Mouse (Mus musculus) limb, embryonic 11.5 days (tissue): Measurements from ENCODE around the gene Slc15a5. TPM values are rescaled to one million over a fixed set of nuclear protein-coding genes. Genes with fewer than 3 reads are reported as not detected.

Experiments used
- ATAC-seq: fragments of 200-750 bp; cut with Nextera tagmentation; 2 replicates; pipeline ENCODE4 v1.8.0; 2017; ENCODE audit warnings: low read depth; ENCODE audit not compliant: insufficient number of reproducible peaks, low FRiP score, low TSS enrichment
- DNase-seq: peaks from one replicate; pipeline ENCODE4 v3.0.0-alpha.2; 2015; ENCODE audit warnings: low spot score
- H3K27ac ChIP-seq: fragments of 300-500 bp; sonication (generic); replicated peaks from 2 replicates; pipeline ENCODE4 v1.5.1; 2014; ENCODE audit warnings: low read depth, mild to moderate bottlenecking, low read length
- H3K27me3 ChIP-seq: fragments of 300-500 bp; sonication (generic); 2 replicates; pipeline ENCODE4 v1.6.1; 2014; ENCODE audit warnings: mild to moderate bottlenecking, low read length, mixed read lengths; ENCODE audit not compliant: control insufficient read depth, insufficient read depth
- H3K36me3 ChIP-seq: fragments of 300-500 bp; sonication (generic); 2 replicates; pipeline ENCODE4 v1.6.1; 2014; ENCODE audit warnings: mild to moderate bottlenecking, low read length, moderate library complexity, mixed read lengths; ENCODE audit not compliant: control insufficient read depth, insufficient read depth
- H3K4me1 ChIP-seq: fragments of 300-500 bp; sonication (generic); 2 replicates; pipeline ENCODE4 v1.6.1; 2014; ENCODE audit warnings: low read length, mixed read lengths; ENCODE audit not compliant: control insufficient read depth, insufficient read depth
- H3K4me2 ChIP-seq: fragments of 300-500 bp; sonication (generic); 2 replicates; pipeline ENCODE4 v1.6.1; 2014; ENCODE audit warnings: low read depth, mild to moderate bottlenecking, moderate library complexity; ENCODE audit not compliant: severe bottlenecking
- H3K4me3 ChIP-seq: fragments of 300-500 bp; sonication (generic); 2 replicates; pipeline ENCODE4 v1.5.1; 2014; ENCODE audit warnings: low read depth, low read length
- H3K9ac ChIP-seq: fragments of 300-500 bp; sonication (generic); 2 replicates; pipeline ENCODE4 v1.6.1; 2014; ENCODE audit warnings: mild to moderate bottlenecking, low read length
- H3K9me3 ChIP-seq: fragments of 300-500 bp; sonication (generic); 2 replicates; pipeline ENCODE4 v1.6.1; 2016; ENCODE audit warnings: low read length; ENCODE audit not compliant: control insufficient read depth
- WGBS: fragments of 180-500 bp; shearing (Covaris S2); extraction: QIAGEN DNeasy Blood & Tissue Kit; methylation state at CpG from one replicate; pipeline ENCODE4 v1.1.7; 2014; 5-methylcytosine and 5-hydroxymethylcytosine counted together
- polyA plus RNA-seq: library from polyadenylated mRNA; unstranded; fragments of >200 nt; fragmentation: Nextera tagmentation; extraction: Ambion mirVana; gene quantifications from 2 replicates; pipeline ENCODE4 v1.2.1, GENCODE M21; 2014

The Slc15a5 gene
- not detected in 2 replicates for polyA plus RNA-seq

GRCm38 (mm10) chr6:138079816-138080215, at the start of gene Slc15a5:
TSS of gene Slc15a5 (minus strand) at chr6:138079916.
- no peak within 1 kb of the TSS for H3K4me2 ChIP-seq
- H3K4me1 ChIP-seq: no peaks in the 10 kb centered on the region

GRCm38 (mm10) chr6:138128392-138129335, 48.9 kb upstream of the Slc15a5 start:
- ATAC-seq (no peak), DNase-seq (no peak)
- H3K4me2 ChIP-seq: no peak overlapping the region
- 82% methylated on average over 10 of the region's 10 CpGs for WGBS
- H3K27ac ChIP-seq: no peak overlapping the region
- no peaks in the 10 kb centered on the region for H3K27me3 ChIP-seq
- no peaks in the 10 kb centered on the region for H3K9me3 ChIP-seq
- H3K9ac ChIP-seq: no peak overlapping the region
- no peak overlapping the region for H3K4me3 ChIP-seq
- no peaks in the 10 kb centered on the region for H3K4me1 ChIP-seq
- no peaks in the 10 kb centered on the region for H3K36me3 ChIP-seq

More at GRCm38 (mm10) chr6:138079816-138080215, at the start of gene Slc15a5:
- 88% methylated on average over 4 of the region's 4 CpGs for WGBS
- H3K4me3 ChIP-seq: no peak within 1 kb of the TSS
- H3K36me3 ChIP-seq: no peaks in the 10 kb centered on the region
- DNase-seq (no peak), ATAC-seq (no peak)
- H3K27ac ChIP-seq: no peak within 1 kb of the TSS
- no peak within 1 kb of the TSS for H3K9ac ChIP-seq
- H3K9me3 ChIP-seq: no peaks in the 10 kb centered on the region
- no peaks in the 10 kb centered on the region for H3K27me3 ChIP-seq

- no peak overlapping the region for H3K9ac ChIP-seq
- 84% methylated on average over 3 of the region's 3 CpGs for WGBS
- no peaks in the 10 kb centered on the region for H3K27me3 ChIP-seq
- ATAC-seq (no peak), DNase-seq (no peak)
- H3K4me1 ChIP-seq: no peaks in the 10 kb centered on the region
- no peak overlapping the region for H3K27ac ChIP-seq
- H3K4me3 ChIP-seq: no peak overlapping the region
- H3K36me3 ChIP-seq: no peaks in the 10 kb centered on the region
- H3K4me2 ChIP-seq: no peak overlapping the region
- H3K9me3 ChIP-seq: no peaks in the 10 kb centered on the region
Measured at GRCm38 (mm10) chr6:138117496-138117895, 37.8 kb upstream of the Slc15a5 start.

GRCm38 (mm10) chr6:138104559-138104958, 24.8 kb upstream of the Slc15a5 start:
- DNase-seq (no peak), ATAC-seq (no peak)
- no peak overlapping the region for H3K4me3 ChIP-seq
- H3K9me3 ChIP-seq: no peaks in the 10 kb centered on the region
- no peak overlapping the region for H3K9ac ChIP-seq
- H3K27ac ChIP-seq: no peak overlapping the region
- H3K36me3 ChIP-seq: no peaks in the 10 kb centered on the region
- peaks cover 4% of the 10 kb centered on the region; the same call in 1 of the 2 replicates for H3K4me1 ChIP-seq
- H3K27me3 ChIP-seq: no peaks in the 10 kb centered on the region
- H3K4me2 ChIP-seq: no peak overlapping the region

GRCm38 (mm10) chr6:138102940-138103339, 23.2 kb upstream of the Slc15a5 start:
- H3K4me3 ChIP-seq: no peak overlapping the region
- DNase-seq (no peak), ATAC-seq (no peak)
- peaks cover 4% of the 10 kb centered on the region; the same call in 1 of the 2 replicates for H3K4me1 ChIP-seq
- 86% methylated on average over 7 of the region's 7 CpGs for WGBS
- H3K9ac ChIP-seq: no peak overlapping the region
- no peak overlapping the region for H3K27ac ChIP-seq
- H3K36me3 ChIP-seq: no peaks in the 10 kb centered on the region
- H3K4me2 ChIP-seq: no peak overlapping the region
- H3K9me3 ChIP-seq: no peaks in the 10 kb centered on the region
- no peaks in the 10 kb centered on the region for H3K27me3 ChIP-seq

- peaks cover 4% of the 10 kb centered on the region; the same call in 1 of the 2 replicates for H3K4me1 ChIP-seq
- DNase-seq (no peak), ATAC-seq (no peak)
- no peaks in the 10 kb centered on the region for H3K27me3 ChIP-seq
- H3K9ac ChIP-seq: no peak overlapping the region
- no peaks in the 10 kb centered on the region for H3K36me3 ChIP-seq
- 92% methylated on average over 4 of the region's 4 CpGs for WGBS
- no peak overlapping the region for H3K27ac ChIP-seq
- H3K9me3 ChIP-seq: no peaks in the 10 kb centered on the region
- H3K4me2 ChIP-seq: no peak overlapping the region
- no peak overlapping the region for H3K4me3 ChIP-seq
Measured at GRCm38 (mm10) chr6:138101843-138102242, 22.1 kb upstream of the Slc15a5 start.

GRCm38 (mm10) chr6:138099646-138100045, 19.9 kb upstream of the Slc15a5 start:
- Histone ChIP-seq H3K36me3 (no peaks in the 10 kb centered on the region), H3K27me3 (no peaks in the 10 kb centered on the region), H3K9ac (no peak overlapping the region), H3K4me3 (no peak overlapping the region), H3K4me1 (no peaks in the 10 kb centered on the region), H3K9me3 (no peaks in the 10 kb centered on the region), H3K4me2 (no peak overlapping the region), H3K27ac (no peak overlapping the region)
- DNase-seq: no peak
- 80% methylated on average over 3 of the region's 3 CpGs for WGBS
- ATAC-seq: no peak

GRCm38 (mm10) chr6:138095060-138095459, 15.3 kb upstream of the Slc15a5 start:
- no peaks in the 10 kb centered on the region for H3K27me3 ChIP-seq
- H3K4me2 ChIP-seq: no peak overlapping the region
- no peak overlapping the region for H3K27ac ChIP-seq
- no peak for ATAC-seq
- H3K9me3 ChIP-seq: no peaks in the 10 kb centered on the region
- 88% methylated on average over 3 of the region's 3 CpGs for WGBS
- no peaks in the 10 kb centered on the region for H3K36me3 ChIP-seq
- no peak overlapping the region for H3K9ac ChIP-seq
- DNase-seq: no peak
- H3K4me1 ChIP-seq: no peaks in the 10 kb centered on the region
- H3K4me3 ChIP-seq: no peak overlapping the region
